Mouse (Mus musculus): ENCODE results near the gene Ifnl3. TPM values are rescaled to one million over a fixed set of nuclear protein-coding genes. Genes with fewer than 3 reads are reported as not detected.
"Not testable (repeated sequence)": the region's sequence is repeated elsewhere in the genome, so short reads cannot be mapped to it uniquely, and the experiment has no call there.

Gene Ifnl3
- polyA plus RNA-seq, 1 experiment from 2014 or later, result not detected

DNA sequence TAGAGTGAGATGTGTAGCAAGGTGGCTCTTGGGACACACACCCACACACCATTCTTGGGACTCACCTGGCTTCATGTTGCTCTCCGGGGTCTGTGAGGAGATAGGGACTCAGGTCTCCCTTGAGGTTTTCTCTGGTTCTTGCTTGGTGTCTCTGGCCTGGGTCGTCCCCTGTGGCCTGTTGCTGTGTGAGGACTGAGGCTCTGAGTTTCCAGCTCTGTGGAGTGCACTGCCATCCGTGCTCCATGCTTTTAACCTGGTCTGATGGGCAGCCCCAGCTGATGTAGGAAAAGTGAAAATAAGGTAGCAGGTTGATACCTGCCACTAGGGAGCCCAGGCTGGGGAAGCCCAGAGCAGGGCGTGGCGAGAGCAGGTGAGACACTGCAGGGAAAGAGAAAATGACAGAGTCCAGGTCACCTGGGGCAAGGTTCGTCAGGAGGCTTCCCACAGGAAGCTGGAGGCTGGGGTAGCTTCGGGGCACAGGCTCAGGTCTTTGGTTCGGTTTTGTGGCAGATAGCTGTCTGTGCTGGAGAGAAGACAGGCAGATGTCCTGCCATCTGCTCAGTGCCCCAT is 12.1 kb upstream of the Ifnl3 start, which contains the start of gene Ifnl2:
Ifnl2 (minus strand) TSS at position 51 of the 570 bp plus-strand sequence.
- 64% methylated on average over 8 of the region's 8 CpGs for WGBS
- not testable (repeated sequence) for H3K4me2 ChIP-seq; ATAC-seq (ENCODE audit: low FRiP score); H3K4me1 ChIP-seq; H3K27me3 ChIP-seq; H3K4me3 ChIP-seq (replicated peaks); H3K36me3 ChIP-seq (replicated peaks); H3K9me3 ChIP-seq; H3K27ac ChIP-seq; H3K9ac ChIP-seq

DNA sequence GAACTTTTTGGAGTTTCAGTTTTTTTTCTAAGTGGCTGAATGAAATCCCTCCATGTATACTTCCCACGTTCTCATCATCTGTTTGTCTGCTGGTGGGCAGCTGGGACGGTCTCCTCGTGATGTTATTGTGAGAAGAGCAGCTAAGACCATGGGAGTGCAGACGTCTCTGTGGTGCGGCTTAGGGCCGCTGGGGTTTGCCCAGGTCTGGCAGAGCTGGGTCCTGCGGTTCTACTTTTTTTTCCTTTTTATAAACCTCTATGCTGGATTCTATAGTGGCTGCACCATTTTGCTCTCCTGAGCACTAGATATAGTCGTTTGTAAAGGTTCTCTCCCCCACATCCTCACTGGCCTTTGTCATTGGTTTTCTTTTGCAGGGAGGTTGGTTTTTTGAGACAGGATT is 11.2 kb upstream of the Ifnl3 start:
- no peak overlapping the region for H3K9ac ChIP-seq
- H3K4me1 ChIP-seq, result no peaks in the 10 kb centered on the region
- H3K9me3 ChIP-seq, result 0 out of 2 replicates have a peak, but pooled peaks cover 2% of the 10 kb centered on the region
- no peak overlapping the region for H3K27ac ChIP-seq
- no peak overlapping the region for H3K4me2 ChIP-seq
- H3K36me3 ChIP-seq (replicated peaks), result no peaks in the 10 kb centered on the region
- H3K4me3 ChIP-seq (replicated peaks), result no peak overlapping the region
- WGBS, result 73% methylated on average over 8 of the region's 8 CpGs
- ATAC-seq (ENCODE audit: low FRiP score), result no peak
- no peaks in the 10 kb centered on the region for H3K27me3 ChIP-seq

DNA sequence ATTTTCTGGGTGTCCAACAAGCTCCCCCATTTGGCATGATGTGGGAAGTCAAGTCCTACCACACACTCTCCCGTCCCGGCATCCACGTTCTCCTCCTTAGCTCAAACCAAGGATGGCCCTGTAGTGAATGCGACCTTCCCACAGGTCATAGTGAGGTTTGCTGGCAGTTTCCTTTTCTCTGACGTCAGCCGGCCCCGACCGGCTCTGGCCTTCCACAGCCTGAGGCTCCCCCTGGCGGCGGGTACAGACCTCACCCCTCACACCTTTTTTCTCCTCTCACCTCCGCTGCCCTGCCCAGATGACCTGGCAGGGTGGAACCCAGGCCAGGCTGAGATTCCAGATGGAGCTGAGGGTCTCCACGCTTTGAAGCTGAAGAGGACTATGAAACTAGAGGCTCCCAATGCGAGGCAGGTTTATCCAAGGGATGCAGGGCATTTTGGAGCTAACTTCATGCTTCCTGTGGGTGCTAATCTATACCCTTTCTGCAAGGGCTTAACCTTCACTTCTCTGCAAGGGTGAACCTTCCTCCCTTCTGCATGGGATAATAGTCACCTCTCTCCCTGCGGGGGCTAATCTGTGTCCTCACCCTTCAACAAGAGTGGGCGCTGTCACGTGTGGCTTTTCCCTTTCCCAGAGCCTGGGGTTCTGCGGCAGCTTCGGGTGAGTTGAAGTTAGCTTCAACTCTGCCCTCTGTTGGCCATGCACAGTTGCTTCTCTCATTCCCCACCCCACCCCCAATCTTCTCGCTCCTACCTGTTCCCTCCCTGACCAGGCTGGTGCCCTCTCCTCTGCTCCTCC is 5.5 kb downstream of the Ifnl3 start:
- Histone ChIP-seq H3K4me2 (no peak overlapping the region), H3K9me3 (no peaks in the 10 kb centered on the region), H3K4me3 (replicated peaks) (no peak overlapping the region), H3K4me1 (no peaks in the 10 kb centered on the region), H3K27ac (no peak overlapping the region), H3K9ac (no peak overlapping the region), H3K36me3 (replicated peaks) (no peaks in the 10 kb centered on the region), H3K27me3 (no peaks in the 10 kb centered on the region)
- ATAC-seq (ENCODE audit: low FRiP score), result 0 out of 2 replicates have a peak, but pooled peaks have one; percentile 53
- 11% methylated on average over 19 of the region's 19 CpGs for WGBS

DNA sequence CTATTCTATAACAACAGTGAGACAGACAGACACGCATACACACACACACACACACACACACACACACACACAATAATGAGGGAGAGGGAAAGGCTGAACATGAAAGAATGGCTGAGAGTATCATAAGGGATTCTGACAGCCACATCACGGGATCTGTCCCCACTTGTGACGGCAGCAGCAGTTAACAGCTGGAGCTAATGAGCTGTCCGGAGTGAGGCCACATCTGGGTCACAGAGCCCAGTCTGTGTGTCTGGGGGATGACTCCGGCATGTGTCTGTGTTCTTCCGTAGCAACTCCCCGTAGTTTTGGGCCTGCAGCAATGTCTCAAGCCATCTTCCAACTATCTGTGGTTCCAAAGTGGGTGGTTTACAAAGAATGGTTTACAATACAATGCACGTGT is 9.4 kb downstream of the Ifnl3 start:
- 77% methylated on average over 8 of the region's 8 CpGs for WGBS
- no peak for ATAC-seq (ENCODE audit: low FRiP score)

DNA sequence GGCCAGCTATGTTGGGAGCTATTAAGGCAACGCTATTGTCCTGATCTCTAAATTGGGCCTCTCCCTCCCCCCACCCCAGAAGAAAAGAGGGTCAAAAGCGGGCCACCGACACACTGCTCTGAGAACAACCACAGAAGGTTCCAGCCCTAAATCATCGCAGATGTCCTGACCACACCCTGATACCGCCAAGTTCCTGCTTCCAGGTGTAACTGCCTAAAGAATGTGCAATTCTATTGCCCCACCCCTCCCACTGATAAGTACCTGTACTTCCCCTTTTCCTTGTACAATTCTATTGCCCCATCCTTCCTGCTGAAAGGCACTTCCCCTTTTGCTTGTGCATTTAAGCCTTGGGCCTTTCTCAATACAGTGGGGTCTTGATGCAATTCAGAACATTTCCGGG is 16.2 kb downstream of the Ifnl3 start:
- H3K4me3 ChIP-seq (replicated peaks); H3K9me3 ChIP-seq; H3K27ac ChIP-seq; ATAC-seq (ENCODE audit: low FRiP score); H3K4me1 ChIP-seq; H3K9ac ChIP-seq; H3K36me3 ChIP-seq (replicated peaks); H3K27me3 ChIP-seq; H3K4me2 ChIP-seq: not testable (repeated sequence)
- 88% methylated on average over 6 of the region's 6 CpGs for WGBS

More for the DNA sequence above, 9.4 kb downstream of the Ifnl3 start:
- H3K4me1 ChIP-seq, result no peaks in the 10 kb centered on the region
- no peak overlapping the region for H3K9ac ChIP-seq
- no peak overlapping the region for H3K27ac ChIP-seq
- no peak overlapping the region for H3K4me2 ChIP-seq
- no peaks in the 10 kb centered on the region for H3K36me3 ChIP-seq (replicated peaks)
- H3K4me3 ChIP-seq (replicated peaks), result no peak overlapping the region
- no peaks in the 10 kb centered on the region for H3K27me3 ChIP-seq
- H3K9me3 ChIP-seq, result no peaks in the 10 kb centered on the region

DNA sequence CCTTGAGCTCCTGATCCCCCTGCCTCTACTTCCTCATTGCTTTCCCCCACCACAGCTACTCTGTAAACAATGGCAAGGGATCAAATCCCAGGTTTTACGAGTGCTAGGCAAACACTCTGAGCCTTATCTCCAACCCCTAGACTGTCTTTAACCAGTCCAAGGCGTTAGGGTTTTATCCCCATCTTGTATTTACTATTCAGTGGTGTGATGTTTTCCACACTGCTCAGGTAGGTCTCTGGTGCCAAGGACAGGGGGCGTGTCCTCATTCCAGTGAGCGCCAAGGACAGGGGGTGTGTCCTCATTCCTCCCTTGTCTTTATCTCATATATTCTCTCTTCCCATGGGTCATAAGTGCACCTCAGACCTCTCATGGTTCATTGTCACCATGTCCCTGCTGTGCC is 17.9 kb downstream of the Ifnl3 start, which contains the start of gene Sycn:
Sycn (plus strand) TSS at position 360 of the 400 bp plus-strand sequence.
- no peak within 1 kb of the TSS for H3K9ac ChIP-seq
- H3K4me3 ChIP-seq (replicated peaks), result no peak within 1 kb of the TSS
- no peaks in the 10 kb centered on the region for H3K9me3 ChIP-seq
- H3K27ac ChIP-seq, result no peak within 1 kb of the TSS
- no peak for ATAC-seq (ENCODE audit: low FRiP score)
- H3K4me2 ChIP-seq, result no peak within 1 kb of the TSS
- WGBS, result 89% methylated on average over 4 of the region's 4 CpGs
- H3K4me1 ChIP-seq, result peaks cover 5% of the 10 kb centered on the region
- H3K27me3 ChIP-seq, result peaks cover 25% of the 10 kb centered on the region
- H3K36me3 ChIP-seq (replicated peaks), result no peaks in the 10 kb centered on the region

DNA sequence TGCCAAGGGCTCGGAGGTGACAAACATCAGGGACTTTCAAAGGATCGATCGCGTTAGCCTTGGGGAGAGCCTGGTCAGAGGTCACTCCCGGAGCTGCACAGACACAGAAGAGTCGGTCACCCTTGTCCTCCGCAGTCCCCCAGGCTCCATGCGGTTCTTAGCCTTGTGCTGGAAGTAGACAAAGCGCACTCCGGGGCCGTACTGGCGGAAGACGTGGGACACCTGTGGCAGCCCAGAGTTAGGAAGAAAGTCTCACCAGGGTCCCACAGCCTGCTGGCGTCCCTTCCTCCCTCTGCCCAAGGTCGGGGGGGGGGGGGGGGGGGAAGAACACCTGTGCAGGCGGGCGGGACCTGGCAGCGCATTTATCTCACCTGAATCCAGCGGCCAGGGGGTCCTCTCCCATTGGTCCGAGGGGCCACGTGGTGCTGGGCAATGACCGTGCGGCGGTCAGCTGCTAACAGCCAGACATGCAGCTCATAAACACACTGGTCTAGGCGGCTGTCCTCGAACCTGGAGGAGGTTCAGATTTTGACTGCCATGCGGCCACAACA is 21.5 kb downstream of the Ifnl3 start:
- Histone ChIP-seq H3K4me2 (peak overlapping the region; percentile 44), H3K9me3 (no peaks in the 10 kb centered on the region), H3K4me1 (peaks cover 19% of the 10 kb centered on the region), H3K27ac (no peak overlapping the region), H3K9ac (no peak overlapping the region), H3K36me3 (replicated peaks) (no peaks in the 10 kb centered on the region), H3K4me3 (replicated peaks) (peak overlapping the region; percentile 19), H3K27me3 (peaks cover 57% of the 10 kb centered on the region)
- 3% methylated on average over 25 of the region's 27 CpGs for WGBS
- ATAC-seq (ENCODE audit: low FRiP score), result no peak

DNA sequence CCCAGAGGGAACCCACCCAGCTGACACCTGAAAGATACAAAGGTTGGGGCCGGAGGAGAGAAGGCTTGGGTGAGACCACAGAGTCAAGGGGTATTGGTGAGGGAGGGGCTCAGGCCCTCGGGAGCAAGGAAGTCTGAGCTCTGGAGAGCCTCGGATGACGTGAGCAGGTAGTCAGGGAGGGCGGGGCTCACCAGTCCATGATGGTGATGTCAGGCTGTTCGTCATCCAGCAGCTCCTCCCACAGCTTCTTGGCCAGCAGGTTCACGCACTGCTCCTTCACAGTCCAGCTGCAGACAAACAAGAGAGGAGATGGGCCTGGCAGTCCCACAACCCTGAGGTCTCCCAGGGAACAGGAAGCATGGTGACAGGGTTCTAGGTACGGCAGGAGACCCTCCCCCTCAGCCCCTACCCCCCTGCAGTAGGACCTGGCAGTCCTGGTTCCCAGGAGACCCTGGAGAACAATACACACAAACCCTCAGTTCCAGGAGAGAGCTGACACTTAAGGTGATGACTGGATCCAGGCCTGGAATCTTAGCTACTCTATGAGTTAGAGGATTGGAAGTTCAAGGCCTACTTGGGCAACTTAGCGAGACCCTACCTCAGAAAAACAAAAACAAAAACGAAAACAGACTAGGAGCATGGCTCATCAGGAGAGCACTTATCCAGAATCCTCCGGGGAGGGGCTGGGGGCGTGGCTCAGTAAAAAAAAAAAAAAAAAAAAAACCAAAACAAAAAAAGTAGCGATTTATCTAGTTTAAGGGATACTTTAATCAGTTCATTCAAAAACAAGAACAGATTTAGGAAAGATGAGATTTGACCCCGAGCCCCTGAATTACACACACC is 22.6 kb downstream of the Ifnl3 start:
- H3K4me3 ChIP-seq (replicated peaks), result no peak overlapping the region
- no peak overlapping the region for H3K27ac ChIP-seq
- no peak overlapping the region for H3K9ac ChIP-seq
- H3K4me1 ChIP-seq, result peaks cover 19% of the 10 kb centered on the region
- peaks cover 57% of the 10 kb centered on the region for H3K27me3 ChIP-seq
- no peaks in the 10 kb centered on the region for H3K9me3 ChIP-seq
- H3K4me2 ChIP-seq, result no peak overlapping the region
- 30% methylated on average over 14 of the region's 14 CpGs for WGBS
- H3K36me3 ChIP-seq (replicated peaks), result no peaks in the 10 kb centered on the region
- ATAC-seq (ENCODE audit: low FRiP score), result peak; percentile 49; the same call in 1 of the 2 replicates

DNA sequence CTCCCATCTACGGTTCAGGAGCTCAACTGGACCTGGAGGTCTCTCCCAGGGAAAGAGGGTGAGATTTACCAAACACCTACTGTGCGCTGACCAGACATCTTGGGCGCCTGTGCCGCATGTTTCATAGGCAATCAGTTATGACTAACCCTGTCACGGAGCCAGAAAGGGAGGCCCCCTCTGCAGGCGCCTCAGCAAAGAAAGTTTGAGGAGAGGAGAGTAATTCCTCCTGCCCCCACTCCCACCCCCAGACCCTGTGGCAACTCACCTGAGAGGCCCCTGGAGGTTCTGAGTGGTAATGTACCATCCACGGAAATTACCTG is 23.2 kb downstream of the Ifnl3 start:
- no peak for ATAC-seq (ENCODE audit: low FRiP score)
- H3K9me3 ChIP-seq, result no peaks in the 10 kb centered on the region
- WGBS, result 38% methylated on average over 7 of the region's 7 CpGs
- H3K27ac ChIP-seq, result no peak overlapping the region
- H3K36me3 ChIP-seq (replicated peaks), result no peaks in the 10 kb centered on the region
- H3K27me3 ChIP-seq, result peaks cover 57% of the 10 kb centered on the region
- no peak overlapping the region for H3K9ac ChIP-seq
- H3K4me1 ChIP-seq, result peaks cover 19% of the 10 kb centered on the region
- no peak overlapping the region for H3K4me3 ChIP-seq (replicated peaks)
- H3K4me2 ChIP-seq, result 0 out of 2 replicates have a peak overlapping the region, but pooled peaks have one; percentile 59

DNA sequence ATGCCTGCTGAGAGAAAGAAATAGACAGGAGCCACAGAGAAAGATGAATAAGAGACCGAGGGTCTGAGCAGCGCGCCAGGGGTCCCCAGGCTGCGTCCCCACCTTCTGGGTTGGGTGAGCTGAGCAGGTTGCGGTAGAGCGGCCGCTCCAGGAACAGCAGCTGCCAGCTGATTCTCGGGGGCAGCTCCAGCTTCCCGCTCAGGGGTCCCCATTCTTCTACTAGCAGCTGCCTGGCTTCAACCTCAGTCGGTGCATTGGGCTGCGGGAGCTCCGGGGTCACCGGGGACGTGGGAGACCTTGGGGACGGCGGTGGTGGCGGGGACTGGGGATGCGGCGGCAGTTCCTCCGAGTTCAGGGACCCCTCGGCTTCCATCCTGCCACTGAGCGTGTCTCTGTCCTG is 24.0 kb downstream of the Ifnl3 start:
- peaks cover 57% of the 10 kb centered on the region for H3K27me3 ChIP-seq

DNA sequence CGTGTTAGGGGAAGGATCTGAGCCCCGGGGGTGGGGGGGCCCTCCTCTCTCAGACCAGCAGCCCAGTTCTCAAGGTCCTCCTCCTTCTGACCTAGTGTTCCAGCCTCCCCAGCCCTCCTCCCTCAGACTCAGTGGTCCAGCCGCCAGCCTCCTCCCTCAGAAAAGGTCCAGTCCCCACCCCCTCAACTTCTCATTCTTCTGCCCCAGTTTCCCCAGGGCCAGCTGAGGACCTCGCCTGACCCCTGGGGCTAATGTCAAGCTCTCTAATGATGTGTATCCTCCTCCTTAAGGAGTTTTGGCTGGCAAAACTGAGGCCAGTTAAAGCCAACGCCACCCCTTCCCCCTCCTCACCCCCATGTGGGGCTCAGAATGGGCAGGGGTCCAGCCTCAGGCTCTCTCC is 24.5 kb downstream of the Ifnl3 start, which contains the start of gene Nccrp1:
Nccrp1 (minus strand) TSS at position 101 of the 400 bp plus-strand sequence.
- WGBS, result 3% methylated on average over 5 of the region's 5 CpGs
- Histone ChIP-seq H3K27me3 (peaks cover 55% of the 10 kb centered on the region), H3K9ac (peak within 1 kb of the TSS; percentile 45), H3K9me3 (0 out of 2 replicates have a peak, but pooled peaks cover under 1% of the 10 kb centered on the region), H3K4me3 (replicated peaks) (peak within 1 kb of the TSS; percentile 34), H3K36me3 (replicated peaks) (no peaks in the 10 kb centered on the region), H3K27ac (no peak within 1 kb of the TSS), H3K4me1 (peaks cover 19% of the 10 kb centered on the region), H3K4me2 (peak within 1 kb of the TSS; percentile 59)
- no peak for ATAC-seq (ENCODE audit: low FRiP score)

More for the DNA sequence above, 24.0 kb downstream of the Ifnl3 start:
- ATAC-seq (ENCODE audit: low FRiP score), result no peak
- Histone ChIP-seq H3K4me3 (replicated peaks) (peak overlapping the region; percentile 34), H3K4me1 (peaks cover 19% of the 10 kb centered on the region), H3K4me2 (peak overlapping the region; percentile 59), H3K36me3 (replicated peaks) (no peaks in the 10 kb centered on the region), H3K9ac (peak overlapping the region; percentile 45), H3K27ac (no peak overlapping the region), H3K9me3 (no peaks in the 10 kb centered on the region)
- 1% methylated on average over 22 of the region's 22 CpGs for WGBS

DNA sequence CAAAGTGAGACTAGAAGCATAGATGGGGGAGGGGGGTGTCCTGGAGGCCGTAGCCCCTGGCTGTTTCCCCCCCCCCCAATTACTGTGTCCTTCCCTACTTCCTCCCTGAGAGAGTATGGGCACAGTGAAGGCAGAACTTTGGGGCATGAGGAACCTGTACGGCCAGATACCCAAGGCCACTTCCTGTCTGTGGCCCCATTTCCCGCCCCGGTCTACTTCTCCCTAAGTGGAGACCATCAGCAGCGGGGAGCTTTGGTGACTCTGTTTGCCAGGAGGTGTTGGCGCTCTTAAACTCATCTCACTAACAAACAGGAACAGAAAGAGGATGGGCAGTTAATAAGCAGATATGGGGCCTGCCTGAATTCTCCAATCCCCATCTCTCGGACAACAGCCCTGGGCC is 25.0 kb downstream of the Ifnl3 start:
- Histone ChIP-seq H3K4me1 (peaks cover 19% of the 10 kb centered on the region), H3K4me3 (replicated peaks) (no peak overlapping the region), H3K27ac (no peak overlapping the region), H3K9me3 (peaks cover 3% of the 10 kb centered on the region; the same call in 1 of the 2 replicates), H3K36me3 (replicated peaks) (no peaks in the 10 kb centered on the region), H3K4me2 (no peak overlapping the region), H3K27me3 (peaks cover 55% of the 10 kb centered on the region), H3K9ac (no peak overlapping the region)
- 77% methylated on average over 7 of the region's 7 CpGs for WGBS
- ATAC-seq (ENCODE audit: low FRiP score), result no peak
